Mouse (Mus musculus) forebrain, embryonic 16.5 days (tissue): ENCODE data around the gene Hhip. TPM values are rescaled to one million over a fixed set of nuclear protein-coding genes. Genes with fewer than 3 reads are reported as not detected.

Experiments
- ATAC-seq: fragments of 200-750 bp; cut with Nextera tagmentation; 2 replicates; pipeline ENCODE4 v1.8.0; 2017; ENCODE audit warnings: mild to moderate bottlenecking, moderate library complexity
- H3K27ac ChIP-seq: fragments of 300-500 bp; sonication (generic); 2 replicates; pipeline ENCODE4 v1.5.1; 2014; ENCODE audit warnings: low read length, control low read depth
- H3K27me3 ChIP-seq: fragments of 300-500 bp; sonication (generic); replicated peaks from 2 replicates; pipeline ENCODE4 v1.6.1; 2014; ENCODE audit warnings: low read length; ENCODE audit not compliant: control insufficient read depth, insufficient read depth
- H3K36me3 ChIP-seq: fragments of 300-500 bp; sonication (generic); 2 replicates; pipeline ENCODE4 v1.6.1; 2014; ENCODE audit not compliant: control insufficient read depth, insufficient read depth
- H3K4me1 ChIP-seq: fragments of 300-500 bp; sonication (generic); replicated peaks from 2 replicates; pipeline ENCODE4 v1.6.1; 2014; ENCODE audit warnings: low read length; ENCODE audit not compliant: control insufficient read depth, insufficient read depth
- H3K4me2 ChIP-seq: fragments of 300-500 bp; sonication (generic); 2 replicates; pipeline ENCODE4 v1.6.1; 2014; ENCODE audit warnings: mild to moderate bottlenecking, low read length, control low read depth
- H3K4me3 ChIP-seq: fragments of 300-500 bp; sonication (generic); replicated peaks from 2 replicates; pipeline ENCODE4 v1.5.1; 2014; ENCODE audit warnings: mild to moderate bottlenecking, low read length, control low read depth
- H3K9ac ChIP-seq: fragments of 300-500 bp; sonication (generic); replicated peaks from 2 replicates; pipeline ENCODE4 v1.6.1; 2014; ENCODE audit warnings: low read depth, low read length, control low read depth
- H3K9me3 ChIP-seq: fragments of 300-500 bp; sonication (generic); 2 replicates; pipeline ENCODE4 v1.6.1; 2016; ENCODE audit warnings: low read length; ENCODE audit not compliant: control insufficient read depth
- WGBS: fragments of 180-500 bp; shearing (Covaris S2); extraction: QIAGEN DNeasy Blood & Tissue Kit; methylation state at CpG from one replicate; pipeline ENCODE4 v1.1.7; 2014; 5-methylcytosine and 5-hydroxymethylcytosine counted together
- polyA plus RNA-seq: library from polyadenylated mRNA; unstranded; fragments of >200 nt; fragmentation: Nextera tagmentation; extraction: Ambion mirVana; gene quantifications from 2 replicates; pipeline ENCODE4 v1.2.1, GENCODE M21; 2015

The Hhip gene
- polyA plus RNA-seq, 1 experiment from 2014 or later: 1.1 TPM

DNA sequence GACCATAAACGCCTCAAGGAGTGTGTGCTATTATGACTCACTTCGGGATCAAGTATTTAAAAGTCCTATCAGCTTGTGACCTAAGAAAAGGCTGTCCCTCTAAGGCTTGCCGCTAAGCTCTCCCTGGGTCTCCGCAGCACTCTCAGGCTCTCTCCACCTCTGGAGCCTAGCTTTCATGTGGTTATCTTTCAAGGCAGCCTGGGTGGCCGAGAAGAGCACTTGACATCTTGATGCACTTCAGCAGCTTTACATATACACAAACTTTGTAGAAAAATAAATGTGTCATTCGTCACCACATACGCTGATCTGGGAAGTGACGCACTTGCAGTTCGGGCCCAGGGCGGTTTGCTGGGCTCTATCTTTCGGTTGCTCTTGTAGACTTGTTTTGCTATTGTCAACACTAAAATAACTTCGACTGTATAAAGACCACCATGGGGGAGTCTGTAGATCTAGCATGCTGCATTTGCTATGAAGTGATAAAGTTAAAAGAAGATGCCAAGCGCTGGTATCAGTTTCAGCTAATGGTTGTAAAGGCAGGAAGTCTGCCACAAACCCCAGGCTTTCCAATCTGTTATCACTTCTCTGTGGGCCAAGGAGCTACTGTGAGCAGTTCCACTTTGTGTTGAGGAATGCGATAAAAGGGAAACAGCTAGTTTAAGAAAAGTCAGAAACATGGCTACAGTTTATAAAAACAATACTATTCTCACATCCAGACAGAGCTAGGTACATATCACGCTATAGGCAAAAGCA is 8.4 kb downstream of the Hhip start:
- peak; percentile 45; the same call in 1 of the 2 replicates for ATAC-seq
- Histone ChIP-seq H3K4me3 (no peak overlapping the region), H3K9ac (no peak overlapping the region), H3K27me3 (peaks cover 15% of the 10 kb centered on the region; the same call in 1 of the 2 replicates), H3K27ac (no peak overlapping the region), H3K9me3 (no peaks in the 10 kb centered on the region), H3K36me3 (no peaks in the 10 kb centered on the region), H3K4me1 (no peaks in the 10 kb centered on the region; the same call in 1 of the 2 replicates), H3K4me2 (no peak overlapping the region)
- WGBS: 69% methylated on average over 15 of the region's 15 CpGs

DNA sequence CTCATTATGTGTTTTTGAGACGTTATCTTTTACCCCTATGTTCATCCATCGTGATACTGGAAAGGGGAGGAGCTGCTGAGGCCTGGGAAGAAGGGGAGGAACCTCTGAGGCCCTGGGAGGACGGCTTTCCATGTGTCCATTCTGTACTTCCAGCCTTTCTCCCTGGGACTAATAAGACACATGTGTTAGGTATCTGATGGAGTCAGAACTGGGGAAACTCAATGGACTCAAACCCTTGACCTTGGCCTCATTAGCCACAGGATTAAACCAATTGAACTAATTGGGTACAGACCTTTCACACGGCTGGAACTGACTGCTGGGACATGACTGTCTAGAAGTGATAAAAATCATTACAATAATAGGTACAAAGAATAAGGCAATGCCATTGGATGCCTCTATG is 9.6 kb downstream of the Hhip start:
- H3K9ac ChIP-seq: no peak overlapping the region
- H3K4me1 ChIP-seq: no peaks in the 10 kb centered on the region; the same call in 1 of the 2 replicates
- H3K4me2 ChIP-seq: no peak overlapping the region
- H3K27ac ChIP-seq: no peak overlapping the region
- H3K27me3 ChIP-seq: peaks cover 5% of the 10 kb centered on the region; the same call in 1 of the 2 replicates
- H3K9me3 ChIP-seq: no peaks in the 10 kb centered on the region
- no peaks in the 10 kb centered on the region for H3K36me3 ChIP-seq
- no peak for ATAC-seq
- 36% methylated on average over 4 of the region's 4 CpGs for WGBS
- H3K4me3 ChIP-seq: no peak overlapping the region

DNA sequence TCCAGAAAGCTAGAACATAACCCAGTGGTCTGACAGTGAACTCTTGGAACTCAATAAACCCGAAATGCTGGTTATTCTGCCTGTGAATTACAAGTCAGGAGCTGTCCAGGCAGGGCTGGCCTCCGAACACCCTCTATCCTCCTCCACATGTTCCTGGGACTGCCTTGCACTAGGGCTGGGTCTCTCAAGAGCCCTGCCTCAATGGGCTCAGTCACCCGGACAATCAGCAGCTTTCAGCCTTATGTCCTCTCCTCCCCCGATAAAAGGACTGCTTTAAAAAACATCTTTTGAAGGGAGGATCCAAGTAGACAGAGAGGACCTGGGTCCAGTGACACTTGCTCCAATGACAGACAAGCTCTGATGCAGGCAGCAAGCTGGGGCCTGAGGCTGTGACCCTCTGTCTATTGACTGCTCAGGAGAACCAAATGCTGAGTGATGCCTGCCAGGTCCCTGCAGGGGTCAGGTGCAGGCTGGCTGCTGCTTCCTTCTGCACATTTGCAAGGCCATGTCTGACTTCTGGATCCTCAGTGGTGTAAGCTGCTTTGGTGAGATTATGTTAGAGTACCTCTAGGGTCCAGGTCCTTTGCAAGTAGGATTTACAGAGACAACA is 20.1 kb downstream of the Hhip start:
- H3K27ac ChIP-seq: no peak overlapping the region
- no peaks in the 10 kb centered on the region for H3K4me1 ChIP-seq
- no peaks in the 10 kb centered on the region for H3K9me3 ChIP-seq
- no peaks in the 10 kb centered on the region for H3K36me3 ChIP-seq
- WGBS: 21% methylated on average over 4 of the region's 4 CpGs
- H3K27me3 ChIP-seq: no peaks in the 10 kb centered on the region
- H3K4me2 ChIP-seq: no peak overlapping the region
- H3K9ac ChIP-seq: no peak overlapping the region
- no peak overlapping the region for H3K4me3 ChIP-seq
- ATAC-seq: no peak

DNA sequence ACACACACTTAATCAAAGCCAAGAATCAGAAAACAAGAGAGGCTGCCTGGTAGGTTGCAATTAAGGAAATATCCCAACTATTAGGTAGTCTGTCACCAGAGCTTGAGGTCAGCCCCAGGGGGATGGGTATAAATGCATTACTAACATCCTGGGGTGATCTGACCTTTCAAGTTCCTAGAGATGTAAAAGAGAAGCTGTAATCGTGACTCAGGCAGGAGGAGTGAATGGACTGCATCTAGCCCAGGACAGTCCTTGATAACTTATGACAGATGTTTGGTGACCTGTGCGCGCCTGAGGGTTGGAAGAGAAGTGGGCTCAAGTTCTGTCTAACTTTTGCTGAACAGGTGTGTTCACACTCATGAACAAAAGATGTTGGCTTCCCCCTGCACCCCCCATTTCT is 25.2 kb downstream of the Hhip start:
- Histone ChIP-seq H3K9ac (no peak overlapping the region), H3K27me3 (no peaks in the 10 kb centered on the region), H3K4me3 (no peak overlapping the region), H3K4me1 (no peaks in the 10 kb centered on the region), H3K4me2 (no peak overlapping the region), H3K36me3 (no peaks in the 10 kb centered on the region), H3K9me3 (no peaks in the 10 kb centered on the region), H3K27ac (no peak overlapping the region)
- no peak for ATAC-seq
- 59% methylated on average over 3 of the region's 3 CpGs for WGBS

DNA sequence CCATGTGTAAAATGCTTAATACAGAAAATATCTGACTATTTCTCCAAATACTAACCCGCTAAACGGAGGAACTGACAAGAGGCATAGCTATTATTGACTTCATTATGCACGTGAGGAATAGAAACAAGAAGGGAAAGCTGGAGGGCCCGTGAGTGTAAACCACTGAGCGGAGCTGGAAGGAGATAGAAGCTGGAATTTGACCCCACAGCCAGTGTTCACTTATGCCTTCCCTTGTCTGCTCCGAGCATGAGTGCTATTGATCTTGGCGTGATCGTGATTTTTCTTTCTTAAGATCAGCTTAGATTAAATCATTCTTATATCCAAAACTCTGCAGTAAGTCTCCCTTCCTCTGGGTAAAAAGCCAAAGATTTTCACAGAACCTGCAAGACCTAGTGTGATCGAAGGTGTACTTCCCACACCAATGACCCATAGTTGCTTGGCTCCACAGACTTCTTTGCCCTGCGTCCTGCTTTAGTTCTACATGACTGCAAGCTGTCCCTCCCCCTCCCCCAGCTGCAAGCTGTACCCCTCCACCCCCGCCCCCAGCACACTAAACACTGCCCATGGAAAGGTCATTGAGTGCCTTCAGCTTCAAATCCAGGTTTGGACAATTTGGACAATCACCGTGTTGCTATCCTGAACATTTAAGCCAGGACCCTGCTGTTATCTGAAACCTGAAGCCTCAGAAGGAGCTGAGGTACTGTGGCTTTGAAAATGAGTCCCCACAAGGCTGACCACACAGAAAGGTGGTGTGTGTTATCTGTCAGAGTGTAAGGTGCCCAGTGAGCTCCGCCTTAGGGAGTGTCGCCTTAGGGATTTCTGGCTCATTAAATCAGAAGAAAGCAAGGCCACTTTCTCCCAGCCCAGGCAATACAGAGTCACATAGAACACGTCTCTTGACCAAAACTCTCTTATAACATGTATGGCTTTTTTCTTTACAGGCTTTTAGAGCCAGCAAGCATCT is 26.2 kb downstream of the Hhip start:
- 41% methylated on average over 15 of the region's 15 CpGs for WGBS

DNA sequence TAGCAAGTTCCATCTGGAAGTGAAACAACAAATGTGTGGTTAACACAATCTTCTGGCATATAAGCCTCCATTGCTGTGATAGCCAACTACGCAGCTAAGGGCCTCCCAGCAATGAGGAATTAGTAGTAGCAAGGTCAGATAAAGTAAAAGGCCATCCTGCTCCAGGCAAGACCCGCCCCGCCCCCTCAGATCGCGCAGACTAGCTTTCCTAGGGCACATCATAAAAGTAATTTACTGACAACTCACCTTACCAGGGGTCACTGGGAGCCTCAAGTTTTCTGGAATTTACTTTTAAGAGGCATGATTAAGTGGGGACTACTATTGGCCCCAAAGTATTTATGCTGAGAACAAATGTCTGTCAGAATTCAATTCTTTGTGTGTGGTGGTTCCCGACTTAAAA is 28.2 kb downstream of the Hhip start:
- ATAC-seq: no peak
- 69% methylated on average over 6 of the region's 6 CpGs for WGBS

More for the DNA sequence above, 26.2 kb downstream of the Hhip start:
- no peak overlapping the region for H3K4me3 ChIP-seq
- no peaks in the 10 kb centered on the region for H3K4me1 ChIP-seq
- ATAC-seq: no peak
- H3K9me3 ChIP-seq: no peaks in the 10 kb centered on the region
- H3K9ac ChIP-seq: no peak overlapping the region
- H3K4me2 ChIP-seq: no peak overlapping the region
- no peak overlapping the region for H3K27ac ChIP-seq
- no peaks in the 10 kb centered on the region for H3K27me3 ChIP-seq
- no peaks in the 10 kb centered on the region for H3K36me3 ChIP-seq

DNA sequence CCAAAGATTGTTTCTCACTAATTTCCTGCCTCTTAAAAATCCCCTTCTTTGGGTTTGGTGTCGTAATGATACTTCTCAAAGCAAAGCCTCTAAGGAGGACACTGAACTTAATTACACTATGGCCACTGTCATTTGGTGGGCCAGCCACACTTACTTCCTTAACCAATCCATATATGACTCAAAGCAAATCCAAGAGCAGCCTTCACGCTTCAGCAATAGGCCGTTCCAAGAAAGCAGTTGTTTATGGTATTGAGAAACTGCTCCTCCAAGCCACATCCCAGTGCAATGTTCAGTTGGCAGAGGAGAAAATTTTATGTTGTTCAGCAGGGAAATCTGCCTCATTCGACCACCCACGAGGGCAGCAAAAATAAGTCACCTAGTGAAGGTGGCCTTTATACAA is 37.3 kb downstream of the Hhip start:
- 88% methylated on average over 5 of the region's 5 CpGs for WGBS
- H3K27ac ChIP-seq: no peak overlapping the region
- no peaks in the 10 kb centered on the region for H3K27me3 ChIP-seq
- ATAC-seq: no peak
- H3K4me1 ChIP-seq: no peaks in the 10 kb centered on the region
- no peak overlapping the region for H3K9ac ChIP-seq
- H3K4me2 ChIP-seq: no peak overlapping the region
- no peaks in the 10 kb centered on the region for H3K36me3 ChIP-seq
- H3K4me3 ChIP-seq: no peak overlapping the region
- H3K9me3 ChIP-seq: no peaks in the 10 kb centered on the region

More for the DNA sequence above, 28.2 kb downstream of the Hhip start:
- Histone ChIP-seq H3K27ac (no peak overlapping the region), H3K9ac (no peak overlapping the region), H3K9me3 (no peaks in the 10 kb centered on the region), H3K4me2 (no peak overlapping the region), H3K27me3 (no peaks in the 10 kb centered on the region), H3K4me1 (no peaks in the 10 kb centered on the region), H3K4me3 (no peak overlapping the region), H3K36me3 (no peaks in the 10 kb centered on the region)

DNA sequence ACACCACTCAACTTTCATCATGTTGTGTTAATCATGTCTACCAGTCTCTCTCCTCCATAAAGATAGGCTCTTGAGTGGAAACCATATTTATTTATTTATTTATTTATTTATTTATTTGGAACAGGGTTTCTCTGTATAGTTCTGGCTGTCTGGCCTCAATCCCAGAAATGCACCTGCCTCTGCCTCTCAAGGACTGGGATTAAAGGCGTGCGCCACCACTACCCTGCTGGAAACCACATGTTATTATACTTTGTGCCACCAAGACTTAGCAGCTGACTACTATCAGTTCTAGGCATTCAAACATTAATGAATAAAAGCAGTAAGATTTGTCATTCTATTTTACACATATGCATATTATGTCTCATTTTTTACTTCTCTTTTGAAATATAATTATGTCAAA is 42.0 kb downstream of the Hhip start:
- H3K9ac ChIP-seq: no peak overlapping the region
- 98% methylated on average over 2 of the region's 2 CpGs for WGBS
- H3K27me3 ChIP-seq: no peaks in the 10 kb centered on the region
- no peaks in the 10 kb centered on the region for H3K4me1 ChIP-seq
- H3K36me3 ChIP-seq: no peaks in the 10 kb centered on the region
- no peak overlapping the region for H3K4me3 ChIP-seq
- H3K9me3 ChIP-seq: no peaks in the 10 kb centered on the region
- no peak overlapping the region for H3K4me2 ChIP-seq
- no peak overlapping the region for H3K27ac ChIP-seq
- ATAC-seq: no peak

DNA sequence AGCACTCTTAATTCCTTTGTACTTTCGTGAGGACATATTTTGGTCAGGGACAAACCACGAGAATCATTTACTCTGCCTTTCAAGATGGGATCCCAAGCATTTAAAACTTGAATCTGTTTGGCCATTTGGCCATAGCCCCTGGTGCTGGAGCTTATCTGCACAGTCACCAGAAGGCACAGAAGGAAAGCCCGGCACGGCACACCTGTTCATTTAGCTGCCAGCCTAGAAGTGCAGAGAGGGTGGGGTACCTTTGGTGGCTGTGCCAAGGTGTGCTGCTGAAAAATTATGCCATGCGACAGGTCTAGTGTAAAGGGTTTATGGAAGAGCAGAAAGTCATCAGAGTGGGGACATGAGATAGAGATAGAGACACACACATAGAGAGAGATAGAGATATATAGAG is 53.4 kb downstream of the Hhip start:
- H3K4me3 ChIP-seq: no peak overlapping the region
- no peaks in the 10 kb centered on the region for H3K36me3 ChIP-seq
- no peak overlapping the region for H3K27ac ChIP-seq
- H3K9ac ChIP-seq: no peak overlapping the region
- no peaks in the 10 kb centered on the region for H3K4me1 ChIP-seq
- H3K27me3 ChIP-seq: no peaks in the 10 kb centered on the region
- WGBS: 86% methylated on average over 5 of the region's 5 CpGs
- H3K4me2 ChIP-seq: no peak overlapping the region
- H3K9me3 ChIP-seq: no peaks in the 10 kb centered on the region
- no peak for ATAC-seq
